Comparison of ENCODE assay signal across 8 mouse cellular contexts in genomic region chr3:63964922-63965249, GRCm38 (mm10). TPM values are rescaled to one million over a fixed set of nuclear protein-coding genes. Genes with fewer than 3 reads are reported as not detected.
A peak's percentile ranks its signal among the peaks of the same experiment; 100 is the strongest.
DNase-seq lines count a peak whose midpoint lies in the region; ATAC-seq and TF ChIP-seq lines count a peak whose summit lies in the region.

No protein-coding gene starts in this region.

- TF ChIP-seq EP300 in heart, adult 2 months (IDR thresholded peaks at IDR 0.05; ENCODE audit: insufficient read depth, low read depth, low read length) = no peak
- no peak for TF ChIP-seq EP300 in CH12.LX (IDR thresholded peaks at IDR 0.05; ENCODE audit: low read length)

- no peaks in the 10 kb centered on the region for H3K79me2 ChIP-seq in heart, adult 2 months (replicated peaks; ENCODE audit: control insufficient read depth, insufficient read depth, low read length)
- peaks cover 19% of the 10 kb centered on the region for H3K79me2 ChIP-seq in CH12.LX (replicated peaks; ENCODE audit: control insufficient read depth, extremely low read depth, insufficient read depth, poor library complexity, severe bottlenecking)

- H3K36me3 ChIP-seq in heart, adult 2 months (ENCODE audit: control insufficient read depth, insufficient read depth, low read length) = peaks cover 10% of the 10 kb centered on the region
- peaks cover 0 to 6% of the 10 kb centered on the region in 2 experiments for H3K36me3 ChIP-seq in CH12.LX (replicated peaks in 1 of 2; ENCODE audit: control insufficient read depth in 1 of 2, insufficient read depth in 1 of 2, low read length in 1 of 2)
- no peaks in the 10 kb centered on the region for H3K36me3 ChIP-seq in forebrain, embryonic 16.5 days (ENCODE audit: control insufficient read depth, insufficient read depth)
- no peaks in the 10 kb centered on the region for H3K36me3 ChIP-seq in liver, embryonic 15.5 days (replicated peaks)

- in situ Hi-C loops in CH12.LX (cut with MboI; ENCODE audit: low pct_ligation_motif_present, low pct_unique_long_range_greater_than_20kb, low sequenced_read_pairs) = no loop called here

- no peak for TF ChIP-seq POLR2A in heart, adult 2 months (IDR thresholded peaks at IDR 0.05; ENCODE audit: insufficient read depth, low read depth, low read length)
- TF ChIP-seq POLR2A in CH12.LX (IDR thresholded peaks at IDR 0.05; ENCODE audit: low read depth, low read length) = no peak; the same call in 1 of the 2 replicates

- no peak for DNase-seq in heart, adult 2 months
- no peak for DNase-seq in heart, postnatal 25 days (ENCODE audit: low spot score)
- DNase-seq in CH12.LX (ENCODE audit: extremely low read depth) = no peak
- DNase-seq in frontal cortex, adult 2 months (ENCODE audit: extremely low spot score in 1 of 2, low spot score in 1 of 2) = no peak
- no peak for DNase-seq in cerebellum, postnatal 36 days
- no peak for DNase-seq in left cerebral cortex, adult 11 months (ENCODE audit: low spot score)

- H3K4me3 ChIP-seq in heart, adult 2 months = peak overlapping the region; percentile 77
- peak overlapping the region; percentile 57 to 96 (median 62) for H3K4me3 ChIP-seq in CH12.LX (replicated peaks in 1 of 3; ENCODE audit: low read depth in 2 of 3, low read length in 2 of 3, poor library complexity in 1 of 3)
- H3K4me3 ChIP-seq in forebrain, embryonic 16.5 days (replicated peaks; ENCODE audit: low read length) = peak overlapping the region; percentile 70
- peak overlapping the region; percentile 85 for H3K4me3 ChIP-seq in liver, embryonic 15.5 days (replicated peaks)

- no peak for TF ChIP-seq RAD21 in CH12.LX (IDR thresholded peaks at IDR 0.05; ENCODE audit: low read depth, low read length)

- H3K4me1 ChIP-seq in heart, adult 2 months (ENCODE audit: control insufficient read depth, insufficient read depth, low read length) = peaks cover 7% of the 10 kb centered on the region
- H3K4me1 ChIP-seq in CH12.LX (ENCODE audit: control insufficient read depth in 1 of 2, insufficient read depth in 2 of 2) = peaks cover 0 to 14% of the 10 kb centered on the region in 2 experiments; a peak in 3 of 4 replicates
- H3K4me1 ChIP-seq in forebrain, embryonic 16.5 days (replicated peaks; ENCODE audit: control insufficient read depth, insufficient read depth, low read length) = peaks cover 19% of the 10 kb centered on the region
- H3K4me1 ChIP-seq in liver, embryonic 15.5 days (replicated peaks) = peaks cover 20% of the 10 kb centered on the region

- H3K9me3 ChIP-seq in CH12.LX (replicated peaks; ENCODE audit: low read length) = no peaks in the 10 kb centered on the region
- no peaks in the 10 kb centered on the region for H3K9me3 ChIP-seq in forebrain, embryonic 16.5 days (ENCODE audit: control insufficient read depth, low read length)
- H3K9me3 ChIP-seq in liver, embryonic 15.5 days (replicated peaks) = no peaks in the 10 kb centered on the region

- no peak for TF ChIP-seq CTCF in heart, adult 2 months (IDR thresholded peaks at IDR 0.05)
- no peak for TF ChIP-seq CTCF in CH12.LX (conservative IDR thresholded peaks at IDR 0.05 in 1 of 2, IDR thresholded peaks at IDR 0.05 in 1 of 2; ENCODE audit: low read depth in 2 of 2, low read length in 2 of 2)

- H3K9ac ChIP-seq in heart, adult 2 months (ENCODE audit: low read depth, low read length) = no peak overlapping the region
- H3K9ac ChIP-seq in CH12.LX (ENCODE audit: insufficient read depth, low read depth) = peak overlapping the region; percentile 78
- no peak overlapping the region for H3K9ac ChIP-seq in forebrain, embryonic 16.5 days (replicated peaks; ENCODE audit: low read depth, low read length)
- no peak overlapping the region for H3K9ac ChIP-seq in liver, embryonic 15.5 days

- H3K27me3 ChIP-seq in heart, adult 2 months (ENCODE audit: control insufficient read depth, insufficient read depth, low read length) = peaks cover 3% of the 10 kb centered on the region; the same call in 1 of the 2 replicates
- no peaks in the 10 kb centered on the region for H3K27me3 ChIP-seq in CH12.LX (replicated peaks)
- peaks cover 9% of the 10 kb centered on the region for H3K27me3 ChIP-seq in forebrain, embryonic 16.5 days (replicated peaks; ENCODE audit: control insufficient read depth, insufficient read depth, low read length)
- H3K27me3 ChIP-seq in liver, embryonic 15.5 days = peaks cover 18% of the 10 kb centered on the region

- H3K27ac ChIP-seq in heart, adult 2 months = peak overlapping the region; percentile 93
- peak overlapping the region; percentile 26; the same call in 1 of the 2 replicates for H3K27ac ChIP-seq in CH12.LX (ENCODE audit: insufficient read depth, low read depth)
- H3K27ac ChIP-seq in forebrain, embryonic 16.5 days (ENCODE audit: low read length) = peak overlapping the region; percentile 20
- peak overlapping the region; percentile 85 for H3K27ac ChIP-seq in liver, embryonic 15.5 days (replicated peaks)

- H3K4me2 ChIP-seq in CH12.LX (ENCODE audit: insufficient read depth, low read depth, poor library complexity, severe bottlenecking) = peak overlapping the region; percentile 90
- peak overlapping the region; percentile 74 for H3K4me2 ChIP-seq in forebrain, embryonic 16.5 days (ENCODE audit: low read length)
- H3K4me2 ChIP-seq in liver, embryonic 15.5 days = peak overlapping the region; percentile 86

- 76% methylated on average over 6 of the region's 6 CpGs for WGBS in heart, adult 2 months
- WGBS in forebrain, embryonic 16.5 days = 75% methylated on average over 6 of the region's 6 CpGs
- WGBS in liver, embryonic 15.5 days (ENCODE audit: insufficient replicate concordance) = 73% methylated on average over 6 of the region's 6 CpGs

- intact Hi-C loops in heart, adult 2 months (cut with DNase I) = loop anchor here (1.0 kb wide), 2 partner anchors 11 to 36 kb away; partner anchors contain the start of genes E130311K13Rik and Gmps
- intact Hi-C loops in heart, postnatal 25 days (cut with DNase I) = loop anchor here (10.0 kb wide), 1 partner anchor 820 kb away; no protein-coding TSS in a partner anchor

- dilution Hi-C loops in CH12.LX (cut with MboI; ENCODE audit: extremely low pct_ligation_motif_present, extremely low pct_unique_long_range_greater_than_20kb, low sequenced_read_pairs) = no loop called here

- no peak for ATAC-seq in forebrain, embryonic 16.5 days
- ATAC-seq in liver, embryonic 15.5 days (ENCODE audit: insufficient read depth) = no peak

TF ChIP-seq in CH12.LX, 34 proteins besides CTCF, POLR2A, EP300 and RAD21:
- TF ChIP-seq GABPA (IDR thresholded peaks at IDR 0.05; ENCODE audit: insufficient replicate concordance, low read depth, low read length) (no peak), TBP (conservative IDR thresholded peaks at IDR 0.05; ENCODE audit: low read depth, low read length) (peak; percentile 89; the same call in 1 of the 2 replicates), MAZ (IDR thresholded peaks at IDR 0.05; ENCODE audit: low read depth, low read length) (no peak), PAX5 (IDR thresholded peaks at IDR 0.05; ENCODE audit: low read length) (no peak), CHD1 (IDR thresholded peaks at IDR 0.05; ENCODE audit: low read depth, low read length) (peak; percentile 81), ELF1 (IDR thresholded peaks at IDR 0.05; ENCODE audit: low read depth, low read length) (no peak), E2F4 (IDR thresholded peaks at IDR 0.05; ENCODE audit: insufficient replicate concordance, low read depth, low read length) (0 out of 2 replicates have a peak, but pooled peaks have one; percentile 11)

RNA-seq across cellular contexts. Expression of gene Slc33a1, which starts 0.3 kb away (rescaled TPM):
- 10 to 100 TPM; 10.9 to 13.4 TPM for total RNA-seq in heart, adult 2 months (2021)
- 6.0 and 11.8 TPM in 2 replicates for polyA plus RNA-seq in heart, adult 2 months (2012; rRNA removed)
- total RNA-seq in heart, postnatal 25 days (2021) = 10 to 100 TPM; 12.5 to 12.7 TPM
- total RNA-seq in CH12.LX (2012; rRNA removed) (18.5 and 20.1 TPM in 2 replicates), CH12.LX (2014; rRNA removed) (25.8 and 29.5 TPM in 2 replicates)
- polyA plus RNA-seq in CH12.LX (2012; ENCODE audit: insufficient read length, low read depth) = 10.8 and 12.5 TPM in 2 replicates
- polyA plus RNA-seq in forebrain, embryonic 16.5 days (2015; fragmentation: Nextera tagmentation; extraction: Ambion mirVana) = 19.3 and 20.5 TPM in 2 replicates
- polyA plus RNA-seq in liver, embryonic 15.5 days (2015; fragmentation: Nextera tagmentation; extraction: Ambion mirVana) = 11.0 and 12.0 TPM in 2 replicates
- 18.2 and 18.8 TPM in 2 replicates for polyA plus RNA-seq in frontal cortex, adult 2 months (2012; rRNA removed)

RNA-seq across cellular contexts. Expression of gene Gmps, which starts 11.0 kb away (rescaled TPM):
- total RNA-seq in heart, adult 2 months (2021) = 10 to 100 TPM; 24.6 to 27.4 TPM
- polyA plus RNA-seq in heart, adult 2 months (2012; rRNA removed) = 4.4 and 10.3 TPM in 2 replicates
- total RNA-seq in heart, postnatal 25 days (2021) = 10 to 100 TPM; 24.0 to 25.5 TPM
- total RNA-seq in CH12.LX (2012; rRNA removed) (22.4 and 29.2 TPM in 2 replicates), CH12.LX (2014; rRNA removed) (46.2 and 53.9 TPM in 2 replicates)
- polyA plus RNA-seq in CH12.LX (2012; ENCODE audit: insufficient read length, low read depth) = 38.3 and 38.6 TPM in 2 replicates
- polyA plus RNA-seq in forebrain, embryonic 16.5 days (2015; fragmentation: Nextera tagmentation; extraction: Ambion mirVana) = 51.1 and 51.2 TPM in 2 replicates
- 20.0 and 20.2 TPM in 2 replicates for polyA plus RNA-seq in liver, embryonic 15.5 days (2015; fragmentation: Nextera tagmentation; extraction: Ambion mirVana)
- polyA plus RNA-seq in frontal cortex, adult 2 months (2012; rRNA removed) = 17.1 and 19.3 TPM in 2 replicates

RNA-seq across cellular contexts. Expression of gene E130311K13Rik, which starts 35.6 kb away (rescaled TPM):
- total RNA-seq in heart, adult 2 months (2021) = 10 to 100 TPM; 10.9 to 11.8 TPM
- 3.3 and 3.9 TPM in 2 replicates for polyA plus RNA-seq in heart, adult 2 months (2012; rRNA removed)
- total RNA-seq in heart, postnatal 25 days (2021) = 1 to 10 TPM; 8.1 TPM
- total RNA-seq in CH12.LX (2012; rRNA removed) = 5.7 and 7.6 TPM in 2 replicates
- 16.6 and 18.0 TPM in 2 replicates for total RNA-seq in CH12.LX (2014; rRNA removed)
- polyA plus RNA-seq in CH12.LX (2012; ENCODE audit: insufficient read length, low read depth) = 7.6 and 9.1 TPM in 2 replicates
- 7.2 and 7.5 TPM in 2 replicates for polyA plus RNA-seq in forebrain, embryonic 16.5 days (2015; fragmentation: Nextera tagmentation; extraction: Ambion mirVana)
- polyA plus RNA-seq in liver, embryonic 15.5 days (2015; fragmentation: Nextera tagmentation; extraction: Ambion mirVana) = 1.4 and 1.5 TPM in 2 replicates
- polyA plus RNA-seq in frontal cortex, adult 2 months (2012; rRNA removed) = 9.6 and 11.3 TPM in 2 replicates

Comparison
In these comparisons a context has a peak if more than half of its experiments do, and no peak if none do; other contexts are left out.
1. H3K27ac ChIP-seq: peak in every context shown above with its lines; median percentile 93 in heart, adult 2 months; 85 in liver, embryonic 15.5 days; 26 in CH12.LX; 20 in forebrain, embryonic 16.5 days.